Mouse (Mus musculus): ENCODE results near the gene Hspa8. TPM values are rescaled to one million over a fixed set of nuclear protein-coding genes. Genes with fewer than 3 reads are reported as not detected.
"Not testable (repeated sequence)": the region's sequence is repeated elsewhere in the genome, so short reads cannot be mapped to it uniquely, and the experiment has no call there.

The Hspa8 gene
- polyA plus RNA-seq, 1 experiment from 2014 or later = 2,885 TPM

GRCm38 (mm10) chr9:40781726-40782581 lies 18.8 kb upstream of the Hspa8 start:
- peaks cover 17% of the 10 kb centered on the region for H3K36me3 ChIP-seq (replicated peaks; ENCODE audit: control insufficient read depth, insufficient read depth)
- WGBS = 40% methylated on average over 26 of the region's 26 CpGs

GRCm38 (mm10) chr9:40783641-40784373 lies 17.0 kb upstream of the Hspa8 start:
- Histone ChIP-seq H3K27ac (peak overlapping the region; percentile 88), H3K4me3 (replicated peaks; ENCODE audit: low read length) (no peak overlapping the region), H3K36me3 (replicated peaks; ENCODE audit: control insufficient read depth, insufficient read depth) (peaks cover 17% of the 10 kb centered on the region), H3K27me3 (ENCODE audit: control insufficient read depth, insufficient read depth, low read length) (no peaks in the 10 kb centered on the region), H3K4me1 (replicated peaks; ENCODE audit: control insufficient read depth, insufficient read depth, low read length) (peaks cover 21% of the 10 kb centered on the region), H3K9me3 (ENCODE audit: control insufficient read depth, low read length) (no peaks in the 10 kb centered on the region), H3K4me2 (replicated peaks) (peak overlapping the region; percentile 31), H3K9ac (peak overlapping the region; percentile 35; the same call in 1 of the 2 replicates)
- WGBS = 6% methylated on average over 13 of the region's 13 CpGs
- no peak for ATAC-seq (ENCODE audit: low FRiP score)
- no peak for DNase-seq (ENCODE audit: low spot score)

More at GRCm38 (mm10) chr9:40781726-40782581, 18.8 kb upstream of the Hspa8 start:
- peaks cover 21% of the 10 kb centered on the region for H3K4me1 ChIP-seq (replicated peaks; ENCODE audit: control insufficient read depth, insufficient read depth, low read length)
- no peaks in the 10 kb centered on the region for H3K27me3 ChIP-seq (ENCODE audit: control insufficient read depth, insufficient read depth, low read length)
- no peak overlapping the region; the same call in 1 of the 2 replicates for H3K4me2 ChIP-seq (replicated peaks)
- no peaks in the 10 kb centered on the region for H3K9me3 ChIP-seq (ENCODE audit: control insufficient read depth, low read length)
- DNase-seq (ENCODE audit: low spot score) = no peak
- 0 out of 2 replicates have a peak overlapping the region, but pooled peaks have one; percentile 14 for H3K27ac ChIP-seq
- ATAC-seq (ENCODE audit: low FRiP score) = no peak
- H3K4me3 ChIP-seq (replicated peaks; ENCODE audit: low read length) = no peak overlapping the region
- no peak overlapping the region for H3K9ac ChIP-seq

GRCm38 (mm10) chr9:40784374-40784967 lies 16.3 kb upstream of the Hspa8 start:
- DNase-seq (ENCODE audit: low spot score) (peak; percentile 55), ATAC-seq (ENCODE audit: low FRiP score) (0 out of 2 replicates have a peak, but pooled peaks have one; percentile 41)
- H3K27ac ChIP-seq = peak overlapping the region; percentile 88
- H3K4me1 ChIP-seq (replicated peaks; ENCODE audit: control insufficient read depth, insufficient read depth, low read length) = peaks cover 21% of the 10 kb centered on the region
- H3K4me2 ChIP-seq (replicated peaks) = peak overlapping the region; percentile 31
- 10% methylated on average over 9 of the region's 9 CpGs for WGBS
- peak overlapping the region; percentile 55 for H3K9ac ChIP-seq
- no peaks in the 10 kb centered on the region for H3K27me3 ChIP-seq (ENCODE audit: control insufficient read depth, insufficient read depth, low read length)
- peaks cover 17% of the 10 kb centered on the region for H3K36me3 ChIP-seq (replicated peaks; ENCODE audit: control insufficient read depth, insufficient read depth)
- H3K9me3 ChIP-seq (ENCODE audit: control insufficient read depth, low read length) = no peaks in the 10 kb centered on the region
- H3K4me3 ChIP-seq (replicated peaks; ENCODE audit: low read length) = no peak overlapping the region

- H3K27ac ChIP-seq = peak overlapping the region; percentile 88
- peaks cover 17% of the 10 kb centered on the region for H3K36me3 ChIP-seq (replicated peaks; ENCODE audit: control insufficient read depth, insufficient read depth)
- peak overlapping the region; percentile 6; the same call in 1 of the 2 replicates for H3K9ac ChIP-seq
- DNase-seq (ENCODE audit: low spot score) = no peak
- ATAC-seq (ENCODE audit: low FRiP score) = no peak
- H3K27me3 ChIP-seq (ENCODE audit: control insufficient read depth, insufficient read depth, low read length) = no peaks in the 10 kb centered on the region
- no peaks in the 10 kb centered on the region for H3K9me3 ChIP-seq (ENCODE audit: control insufficient read depth, low read length)
- H3K4me1 ChIP-seq (replicated peaks; ENCODE audit: control insufficient read depth, insufficient read depth, low read length) = peaks cover 21% of the 10 kb centered on the region
- no peak overlapping the region for H3K4me2 ChIP-seq (replicated peaks)
- no peak overlapping the region for H3K4me3 ChIP-seq (replicated peaks; ENCODE audit: low read length)
- 50% methylated on average over 6 of the region's 6 CpGs for WGBS
These were observed 15.3 kb upstream of the Hspa8 start for GRCm38 (mm10) chr9:40785452-40785851.

GRCm38 (mm10) chr9:40786820-40787219 lies 14.0 kb upstream of the Hspa8 start:
- WGBS = 97% methylated on average over 6 of the region's 6 CpGs
- H3K4me3 ChIP-seq (replicated peaks; ENCODE audit: low read length); H3K27ac ChIP-seq; H3K4me2 ChIP-seq (replicated peaks); ATAC-seq (ENCODE audit: low FRiP score); DNase-seq (ENCODE audit: low spot score); H3K27me3 ChIP-seq (ENCODE audit: control insufficient read depth, insufficient read depth, low read length); H3K9me3 ChIP-seq (ENCODE audit: control insufficient read depth, low read length); H3K9ac ChIP-seq: not testable (repeated sequence)
- Histone ChIP-seq H3K4me1 (replicated peaks; ENCODE audit: control insufficient read depth, insufficient read depth, low read length) (peaks cover 21% of the 10 kb centered on the region), H3K36me3 (replicated peaks; ENCODE audit: control insufficient read depth, insufficient read depth) (peaks cover 10% of the 10 kb centered on the region)

GRCm38 (mm10) chr9:40791864-40792633 lies 8.7 kb upstream of the Hspa8 start:
- no peak overlapping the region for H3K9ac ChIP-seq
- no peaks in the 10 kb centered on the region for H3K9me3 ChIP-seq (ENCODE audit: control insufficient read depth, low read length)
- no peaks in the 10 kb centered on the region for H3K27me3 ChIP-seq (ENCODE audit: control insufficient read depth, insufficient read depth, low read length)
- H3K27ac ChIP-seq = no peak overlapping the region
- no peaks in the 10 kb centered on the region for H3K4me1 ChIP-seq (replicated peaks; ENCODE audit: control insufficient read depth, insufficient read depth, low read length)
- 64% methylated on average over 6 of the region's 6 CpGs for WGBS
- ATAC-seq (ENCODE audit: low FRiP score) (no peak), DNase-seq (ENCODE audit: low spot score) (no peak)
- H3K36me3 ChIP-seq (replicated peaks; ENCODE audit: control insufficient read depth, insufficient read depth) = no peaks in the 10 kb centered on the region
- no peak overlapping the region for H3K4me3 ChIP-seq (replicated peaks; ENCODE audit: low read length)
- no peak overlapping the region for H3K4me2 ChIP-seq (replicated peaks)

GRCm38 (mm10) chr9:40793581-40793980 lies 7.2 kb upstream of the Hspa8 start:
- H3K4me3 ChIP-seq (replicated peaks; ENCODE audit: low read length) = no peak overlapping the region
- no peak overlapping the region for H3K27ac ChIP-seq
- H3K9me3 ChIP-seq (ENCODE audit: control insufficient read depth, low read length) = no peaks in the 10 kb centered on the region
- WGBS = 95% methylated on average over 5 of the region's 5 CpGs
- no peak for DNase-seq (ENCODE audit: low spot score)
- no peaks in the 10 kb centered on the region for H3K4me1 ChIP-seq (replicated peaks; ENCODE audit: control insufficient read depth, insufficient read depth, low read length)
- no peak overlapping the region for H3K4me2 ChIP-seq (replicated peaks)
- H3K27me3 ChIP-seq (ENCODE audit: control insufficient read depth, insufficient read depth, low read length) = no peaks in the 10 kb centered on the region
- H3K36me3 ChIP-seq (replicated peaks; ENCODE audit: control insufficient read depth, insufficient read depth) = no peaks in the 10 kb centered on the region
- no peak overlapping the region for H3K9ac ChIP-seq
- ATAC-seq (ENCODE audit: low FRiP score) = no peak

- Histone ChIP-seq H3K27me3 (ENCODE audit: control insufficient read depth, insufficient read depth, low read length) (no peaks in the 10 kb centered on the region), H3K4me1 (replicated peaks; ENCODE audit: control insufficient read depth, insufficient read depth, low read length) (peaks cover under 1% of the 10 kb centered on the region; the same call in 1 of the 2 replicates), H3K9me3 (ENCODE audit: control insufficient read depth, low read length) (no peaks in the 10 kb centered on the region), H3K4me2 (replicated peaks) (no peak overlapping the region), H3K4me3 (replicated peaks; ENCODE audit: low read length) (no peak overlapping the region), H3K36me3 (replicated peaks; ENCODE audit: control insufficient read depth, insufficient read depth) (no peaks in the 10 kb centered on the region), H3K9ac (no peak overlapping the region), H3K27ac (no peak overlapping the region)
- WGBS = 17% methylated on average over 5 of the region's 5 CpGs
- DNase-seq (ENCODE audit: low spot score) (no peak), ATAC-seq (ENCODE audit: low FRiP score) (no peak)
These were observed 6.5 kb upstream of the Hspa8 start for GRCm38 (mm10) chr9:40794251-40794650.
